Mouse (Mus musculus) layer of hippocampus, adult 8-10 months (tissue): ENCODE measurements around the gene Gnas. TPM values are rescaled to one million over a fixed set of nuclear protein-coding genes. Genes with fewer than 3 reads are reported as not detected.
"Not testable (repeated sequence)": the region's sequence is repeated elsewhere in the genome, so short reads cannot be mapped to it uniquely, and the experiment has no call there.

Experiments
- DNase-seq, 2 experiments: peaks; one replicate each; pipeline ENCODE4 v3.0.0; 2022; ENCODE audit warnings: low spot score in 2 of 2
- total RNA-seq, 4 experiments: library from RNA; stranded (reverse); gene quantifications; 2 replicates each; pipeline ENCODE4 v1.2.4; 2022

The Gnas gene
- total RNA-seq, 4 experiments from 2014 or later: 1,786 to 1,958 (median 1,837) TPM

- no peak for DNase-seq
Measured at GRCm38 (mm10) chr2:174328358-174328905, 44.3 kb downstream of the Gnas start.

GRCm38 (mm10) chr2:174328926-174329662, 45.0 kb downstream of the Gnas start:
- no peak for DNase-seq

- DNase-seq: peak in 1 of 2 experiments; percentile 67
Measured at GRCm38 (mm10) chr2:174329663-174330615, 45.8 kb downstream of the Gnas start.

GRCm38 (mm10) chr2:174330616-174331191, 46.6 kb downstream of the Gnas start:
- DNase-seq: no peak

GRCm38 (mm10) chr2:174331282-174332030, 47.3 kb downstream of the Gnas start:
- DNase-seq: no peak

- DNase-seq: no peak
Measured at GRCm38 (mm10) chr2:174333239-174333890, 49.2 kb downstream of the Gnas start.

- no peak for DNase-seq
Measured at GRCm38 (mm10) chr2:174334415-174334814, 50.3 kb downstream of the Gnas start.

- no peak for DNase-seq
Measured at GRCm38 (mm10) chr2:174337275-174337674, 53.2 kb downstream of the Gnas start.

- no peak for DNase-seq
Measured at GRCm38 (mm10) chr2:174339701-174340100, 55.6 kb downstream of the Gnas start.

GRCm38 (mm10) chr2:174340229-174340892, 56.2 kb downstream of the Gnas start:
- no peak for DNase-seq

GRCm38 (mm10) chr2:174340893-174341580, 56.9 kb downstream of the Gnas start:
- DNase-seq: no peak

- no peak for DNase-seq
Measured at GRCm38 (mm10) chr2:174342793-174343400, 58.8 kb downstream of the Gnas start.

- no peak for DNase-seq
Measured at GRCm38 (mm10) chr2:174343566-174343965, 59.4 kb downstream of the Gnas start.

- peak; percentile 70 to 80 for DNase-seq
Measured at GRCm38 (mm10) chr2:174344003-174344655, 60.0 kb downstream of the Gnas start.

- DNase-seq: no peak
Measured at GRCm38 (mm10) chr2:174344996-174345395, 60.9 kb downstream of the Gnas start.

GRCm38 (mm10) chr2:174346612-174346998, 62.5 kb downstream of the Gnas start, which contains the start of gene Gm20721:
Gene Gm20721 (minus strand): TSS chr2:174346712.
- DNase-seq: no peak

- DNase-seq: not testable (repeated sequence)
Measured at GRCm38 (mm10) chr2:174346999-174347668, 63.0 kb downstream of the Gnas start.

- no peak for DNase-seq
Measured at GRCm38 (mm10) chr2:174358516-174358915, 74.4 kb downstream of the Gnas start.
